Mouse (Mus musculus) liver, embryonic 12.5 days (tissue): Measurements from ENCODE around the gene Mfsd2a. TPM values are rescaled to one million over a fixed set of nuclear protein-coding genes. Genes with fewer than 3 reads are reported as not detected.

Source experiments
- ATAC-seq: fragments of 200-750 bp; cut with Nextera tagmentation; 2 replicates; pipeline ENCODE4 v1.8.0; 2017; ENCODE audit warnings: moderate number of reproducible peaks, mild to moderate bottlenecking, moderate library complexity
- H3K27ac ChIP-seq: fragments of 300-500 bp; sonication (generic); 2 replicates; pipeline ENCODE4 v1.5.1; 2016; ENCODE audit warnings: mild to moderate bottlenecking
- H3K27me3 ChIP-seq: fragments of 300-500 bp; sonication (generic); replicated peaks from 2 replicates; pipeline ENCODE4 v1.6.1; 2016; ENCODE audit warnings: mild to moderate bottlenecking, moderate library complexity
- H3K36me3 ChIP-seq: fragments of 300-500 bp; sonication (generic); 2 replicates; pipeline ENCODE4 v1.6.1; 2016; ENCODE audit warnings: mild to moderate bottlenecking, moderate library complexity
- H3K4me1 ChIP-seq: fragments of 300-500 bp; sonication (generic); 2 replicates; pipeline ENCODE4 v1.6.1; 2016
- H3K4me2 ChIP-seq: fragments of 300-500 bp; sonication (generic); 2 replicates; pipeline ENCODE4 v1.6.1; 2016; ENCODE audit warnings: mild to moderate bottlenecking, moderate library complexity
- H3K4me3 ChIP-seq: fragments of 300-500 bp; sonication (generic); 2 replicates; pipeline ENCODE4 v1.5.1; 2016; ENCODE audit warnings: mild to moderate bottlenecking, moderate library complexity
- H3K9ac ChIP-seq: fragments of 300-500 bp; sonication (generic); 2 replicates; pipeline ENCODE4 v1.6.1; 2016; ENCODE audit warnings: mild to moderate bottlenecking, moderate library complexity
- H3K9me3 ChIP-seq: fragments of 300-500 bp; sonication (generic); replicated peaks from 2 replicates; pipeline ENCODE4 v1.6.1; 2016; ENCODE audit warnings: mild to moderate bottlenecking, moderate library complexity
- WGBS: fragments of 180-500 bp; shearing (Covaris S2); methylation state at CpG from one replicate; pipeline ENCODE4 v1.1.7; 2016; ENCODE audit not compliant: insufficient replicate concordance; 5-methylcytosine and 5-hydroxymethylcytosine counted together
- polyA plus RNA-seq: library from polyadenylated mRNA; unstranded; fragments of >200 nt; fragmentation: Nextera tagmentation; extraction: Ambion mirVana; gene quantifications from 2 replicates; pipeline ENCODE4 v1.2.1, GENCODE M21; 2016

Gene Mfsd2a
- polyA plus RNA-seq, 1 experiment from 2014 or later = 0.14 TPM

DNA sequence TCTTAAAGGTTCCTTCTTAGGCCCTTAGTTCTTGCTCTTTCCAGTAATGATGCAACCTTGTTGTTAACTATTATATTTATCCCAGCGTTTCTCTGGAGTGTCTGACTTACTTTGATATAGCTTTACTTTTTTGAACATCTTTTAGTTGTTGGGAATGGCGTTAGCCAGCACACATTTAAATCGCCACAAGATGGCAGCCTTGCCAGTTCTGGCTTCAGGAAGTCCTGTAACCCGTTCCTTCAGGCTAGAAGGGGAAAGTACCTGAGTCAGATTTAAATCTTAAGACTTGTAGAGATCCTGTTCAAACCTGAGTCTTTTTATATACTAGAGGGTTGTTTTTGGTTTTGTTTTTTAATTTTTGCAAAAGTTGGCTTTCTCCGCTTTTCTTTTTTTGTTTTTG lies 62.7 kb downstream of the Mfsd2a start:
- no peaks in the 10 kb centered on the region for H3K9me3 ChIP-seq
- H3K4me1 ChIP-seq = no peaks in the 10 kb centered on the region
- H3K9ac ChIP-seq = no peak overlapping the region
- H3K27me3 ChIP-seq = 0 out of 2 replicates have a peak, but pooled peaks cover 7% of the 10 kb centered on the region
- no peak overlapping the region for H3K27ac ChIP-seq
- ATAC-seq = no peak
- no peaks in the 10 kb centered on the region for H3K36me3 ChIP-seq
- no peak overlapping the region for H3K4me3 ChIP-seq
- 15% methylated on average over 5 of the region's 5 CpGs for WGBS
- no peak overlapping the region for H3K4me2 ChIP-seq

- Histone ChIP-seq H3K9me3 (no peaks in the 10 kb centered on the region), H3K4me2 (no peak overlapping the region), H3K9ac (no peak overlapping the region), H3K36me3 (no peaks in the 10 kb centered on the region), H3K4me1 (0 out of 2 replicates have a peak, but pooled peaks cover 2% of the 10 kb centered on the region), H3K4me3 (no peak overlapping the region), H3K27ac (no peak overlapping the region), H3K27me3 (0 out of 2 replicates have a peak, but pooled peaks cover 7% of the 10 kb centered on the region)
- ATAC-seq = no peak
- WGBS = 68% methylated on average over 4 of the region's 4 CpGs
Measured at GRCm38 (mm10) chr4:122897750-122898149, 63.2 kb downstream of the Mfsd2a start.

Other genes with a start within 250 kb of the Mfsd2a start
- 25.0 and 26.0 TPM in 2 replicates for gene Ppt1, start 124.9 kb downstream of the Mfsd2a start, polyA plus RNA-seq
- gene Cap1, start 75.1 kb downstream of the Mfsd2a start, polyA plus RNA-seq = 30.3 and 31.6 TPM in 2 replicates
- gene Mycl, start 34.5 kb upstream of the Mfsd2a start, polyA plus RNA-seq = 1.2 and 1.6 TPM in 2 replicates
- gene Trit1, start 55.4 kb upstream of the Mfsd2a start, polyA plus RNA-seq = 8.9 and 10.9 TPM in 2 replicates
- gene Bmp8b, start 144.0 kb upstream of the Mfsd2a start, polyA plus RNA-seq = 1.3 and 1.5 TPM in 2 replicates
- 0.08 TPM in 1 of 2 replicates, not detected in the other for gene Oxct2b, start 155.1 kb upstream of the Mfsd2a start, polyA plus RNA-seq
- 65.2 and 65.3 TPM in 2 replicates for gene Ppie, start 178.8 kb upstream of the Mfsd2a start, polyA plus RNA-seq
- gene Hpcal4, start 222.0 kb upstream of the Mfsd2a start, polyA plus RNA-seq = 0.10 TPM in 1 of 2 replicates, not detected in the other
- not detected in 2 replicates for gene Nt5c1a, start 240.3 kb upstream of the Mfsd2a start, polyA plus RNA-seq